Mouse (Mus musculus) sigmoid colon, adult 10 weeks (tissue): ENCODE data around the gene Slc9b2. TPM values are rescaled to one million over a fixed set of nuclear protein-coding genes. Genes with fewer than 3 reads are reported as not detected.

Source experiments
- polyA plus RNA-seq: library from polyadenylated mRNA; stranded (reverse); fragments of 350-450 nt; fragmentation: Illumina TruSeq; extraction: RNeasy Lipid Tissue Mini Kit (QIAGEN cat#74804); gene quantifications from one replicate; pipeline ENCODE4 v1.2.3, GENCODE M21; 2014; ENCODE audit warnings: low read depth, low replicate concordance

Gene Slc9b2
- polyA plus RNA-seq: 0.19 TPM

DNA sequence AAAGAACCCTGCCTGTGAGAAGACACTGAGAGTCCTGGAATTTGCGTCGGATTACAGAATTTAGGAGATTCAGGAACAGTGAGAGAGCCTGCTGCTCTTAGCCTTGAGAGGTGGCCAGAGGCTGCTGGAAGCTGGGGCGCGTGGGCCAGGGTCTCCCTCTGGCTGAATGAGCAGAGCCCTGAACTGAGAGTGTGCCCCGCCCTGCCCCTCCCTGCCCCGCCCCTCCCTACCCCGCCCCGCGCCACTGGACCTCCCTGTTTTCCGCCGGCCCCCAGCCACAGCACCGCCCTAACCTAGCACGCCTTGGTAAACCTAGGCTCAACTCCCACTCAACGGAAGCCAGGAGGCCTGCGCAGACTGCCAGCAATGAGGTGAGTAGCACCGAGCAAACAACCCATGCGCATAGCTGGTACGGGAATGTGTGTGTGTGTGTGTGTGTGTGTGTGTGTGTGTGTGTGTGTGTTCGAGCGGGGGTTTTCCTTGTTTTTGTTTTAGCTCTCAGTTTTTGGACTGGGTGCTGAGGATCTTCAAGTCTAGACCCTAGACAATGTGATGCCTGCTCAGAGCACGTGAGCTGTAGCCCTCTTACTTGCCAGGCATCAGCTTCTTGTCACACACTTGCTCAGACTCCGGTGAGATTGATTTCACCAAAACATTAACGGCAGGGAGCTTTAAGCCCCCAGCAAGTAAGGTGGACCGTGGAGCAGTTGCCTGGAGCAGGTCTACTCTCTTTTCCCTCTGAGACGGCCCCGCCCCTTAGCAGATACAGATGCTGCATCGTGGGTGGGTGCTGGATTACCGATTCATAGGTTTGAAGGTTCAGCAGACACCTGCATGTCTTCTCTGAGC is at the start of gene Slc9b2:
TSS of gene Slc9b2 (plus strand) at position 290 of the 849 bp plus-strand sequence.

DNA sequence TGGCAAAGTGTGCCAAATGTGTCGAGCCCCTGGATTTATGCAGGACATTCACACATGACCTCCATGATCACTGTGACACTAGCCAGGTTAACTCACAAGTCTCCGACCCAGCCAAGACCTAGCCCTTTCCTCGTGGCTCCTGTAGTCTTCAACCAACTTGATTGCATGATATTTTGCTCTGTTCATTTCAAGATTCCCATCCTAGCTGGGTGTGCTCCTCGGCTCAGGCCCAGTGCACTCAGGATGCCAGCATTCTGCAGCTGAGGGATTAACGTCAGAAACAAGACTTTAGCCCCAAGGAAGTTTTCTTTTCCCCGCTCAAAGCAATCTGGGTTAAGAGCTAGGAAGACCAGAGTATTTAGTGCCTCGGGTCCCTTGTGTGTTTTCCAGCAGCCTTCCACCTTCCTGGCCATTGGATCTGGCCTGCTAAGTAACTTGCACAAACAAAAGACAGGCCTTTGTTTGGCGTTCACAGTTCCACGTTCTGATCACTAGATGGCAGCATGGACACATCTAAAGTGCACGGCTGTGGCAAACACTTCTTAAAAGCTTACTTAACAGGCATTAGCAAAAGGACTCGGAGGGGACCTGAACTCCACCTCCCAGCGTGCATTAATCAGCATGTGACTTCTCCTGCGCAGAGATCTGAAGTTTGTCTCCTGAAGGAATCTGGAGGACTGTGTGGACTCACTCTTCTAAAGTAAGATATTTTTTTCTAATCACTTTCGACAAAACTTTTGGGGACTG is 26.7 kb upstream of the Slc9b2 start, which contains the start of gene Bdh2:
TSS of gene Bdh2 (plus strand) at position 553 of the 747 bp plus-strand sequence.

DNA sequence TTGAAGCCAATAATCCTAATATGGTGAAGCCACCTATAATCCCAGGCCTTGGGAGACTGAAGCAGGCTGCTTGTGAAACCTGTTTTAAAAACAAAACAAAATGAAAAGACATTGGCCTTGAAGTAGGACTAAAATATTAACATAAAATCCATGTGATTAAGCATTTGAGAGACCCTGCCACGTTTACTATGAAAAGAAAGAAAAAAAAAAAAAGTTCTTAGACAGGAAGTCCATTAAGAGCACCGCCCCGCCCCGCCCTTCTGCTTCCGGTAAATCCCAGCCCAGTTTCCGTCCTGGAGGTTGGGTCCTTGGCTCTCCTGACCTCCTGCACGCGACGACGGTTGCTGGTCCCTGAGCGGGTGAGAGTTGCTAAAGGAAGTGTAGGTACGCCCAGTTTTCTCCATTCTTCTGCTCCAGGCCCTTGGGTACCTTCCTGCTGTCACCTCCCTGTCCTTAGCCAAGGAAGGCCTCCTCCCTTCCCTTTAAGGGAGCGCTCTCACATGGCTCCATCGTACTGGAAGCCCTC is 40.3 kb downstream of the Slc9b2 start, which contains the start of gene Slc9b1:
TSS of gene Slc9b1 (plus strand) at position 291 of the 526 bp plus-strand sequence.

Other genes starting within 250 kb of the Slc9b2 start
- gene Cenpe, start 95.2 kb upstream of the Slc9b2 start, polyA plus RNA-seq: 15.5 TPM
- 0.91 TPM for gene Bdh2, start 26.5 kb upstream of the Slc9b2 start, polyA plus RNA-seq
- 0.47 TPM for gene Slc9b1, start 40.3 kb downstream of the Slc9b2 start, polyA plus RNA-seq
- 135 TPM for gene Cisd2, start 116.2 kb downstream of the Slc9b2 start, polyA plus RNA-seq
- gene Ube2d3, start 130.4 kb downstream of the Slc9b2 start, polyA plus RNA-seq: 1,586 TPM
- gene Manba, start 177.9 kb downstream of the Slc9b2 start, polyA plus RNA-seq: 18.5 TPM